Mouse (Mus musculus): Measurements from ENCODE around the gene Gm9970.

GRCm38 (mm10) chr5:31254452-31254851, 13.4 kb upstream of the Gm9970 start:
- no peak for TF ChIP-seq POLR2A (IDR thresholded peaks at IDR 0.05; ENCODE audit: borderline replicate concordance, extremely low read depth, insufficient read depth, insufficient read length, poor library complexity, severe bottlenecking)
- TF ChIP-seq CTCF (IDR thresholded peaks at IDR 0.05; ENCODE audit: borderline replicate concordance, extremely low read depth, insufficient read depth, insufficient read length) = no peak

Data from brain, embryonic 14.5 days (tissue).